Mouse (Mus musculus): ENCODE measurements around the gene Rarg.
A peak's percentile ranks its signal among the peaks of the same experiment; 100 is the strongest.
"Not testable (repeated sequence)": the region's sequence is repeated elsewhere in the genome, so short reads cannot be mapped to it uniquely, and the experiment has no call there.

Gene Rarg

GRCm38 (mm10) chr15:102235371-102236027 is 21.8 kb downstream of the Rarg start:
- peak; percentile 55 to 71 for DNase-seq

GRCm38 (mm10) chr15:102233896-102234295 is 23.4 kb downstream of the Rarg start:
- DNase-seq = no peak

GRCm38 (mm10) chr15:102232764-102233163 is 24.6 kb downstream of the Rarg start:
- no peak for DNase-seq

- peak; percentile 46 to 58 for DNase-seq
These were observed 25.6 kb downstream of the Rarg start, which contains the start of gene Itgb7 for GRCm38 (mm10) chr15:102231748-102232147. Gene Itgb7, minus strand, starts transcription at chr15:102231944.

- DNase-seq = no peak
These were observed 26.7 kb downstream of the Rarg start for GRCm38 (mm10) chr15:102230408-102231321.

GRCm38 (mm10) chr15:102225619-102226018 is 31.7 kb downstream of the Rarg start:
- DNase-seq = not testable (repeated sequence)

GRCm38 (mm10) chr15:102224992-102225617 is 32.2 kb downstream of the Rarg start:
- no peak for DNase-seq

- peak; percentile 85 to 88 for DNase-seq
These were observed 32.9 kb downstream of the Rarg start for GRCm38 (mm10) chr15:102224186-102224991.

GRCm38 (mm10) chr15:102222386-102222785 is 34.9 kb downstream of the Rarg start:
- no peak for DNase-seq

- DNase-seq = peak in 1 of 2 experiments; percentile 45
These were observed 40.0 kb downstream of the Rarg start for GRCm38 (mm10) chr15:102217325-102217724.

GRCm38 (mm10) chr15:102216459-102217228 is 40.7 kb downstream of the Rarg start:
- no peak for DNase-seq

- DNase-seq = no peak
These were observed 41.7 kb downstream of the Rarg start for GRCm38 (mm10) chr15:102215624-102216023.

GRCm38 (mm10) chr15:102214132-102214531 is 43.2 kb downstream of the Rarg start:
- no peak for DNase-seq

GRCm38 (mm10) chr15:102211895-102212294 is 45.4 kb downstream of the Rarg start:
- DNase-seq = no peak

- no peak for DNase-seq
These were observed 46.5 kb downstream of the Rarg start for GRCm38 (mm10) chr15:102210816-102211215.

- no peak for DNase-seq
These were observed 48.2 kb downstream of the Rarg start for GRCm38 (mm10) chr15:102209114-102209513.

- no peak for DNase-seq
These were observed 49.2 kb downstream of the Rarg start for GRCm38 (mm10) chr15:102208092-102208561.

GRCm38 (mm10) chr15:102207351-102207750 is 50.0 kb downstream of the Rarg start:
- no peak for DNase-seq

- DNase-seq = peak; percentile 39 to 50
These were observed 51.5 kb downstream of the Rarg start for GRCm38 (mm10) chr15:102205779-102206178.

GRCm38 (mm10) chr15:102204674-102205505 is 52.4 kb downstream of the Rarg start, which contains the start of gene Csad:
Gene Csad, minus strand, starts transcription at chr15:102204724.
- no peak for DNase-seq
